In genomic region chr11:98750351-98751201, GRCm38 (mm10) we compare ENCODE assay signal across 9 mouse cellular contexts. TPM values are rescaled to one million over a fixed set of nuclear protein-coding genes. Genes with fewer than 3 reads are reported as not detected.
DNase-seq lines count a peak whose midpoint lies in the region; ATAC-seq and TF ChIP-seq lines count a peak whose summit lies in the region.
"Had no signal": no experiment of that assay in that cellular context is flagged by ENCODE, and none has a peak within 500 bp of the region (broad histone marks: within the 10 kb centered on the region; RNA-seq: fewer than 3 reads in every experiment).

No protein-coding gene starts in this region.

- peak overlapping the region; percentile 89 for H3K27ac ChIP-seq in cortical plate, adult 2 months (ENCODE audit: insufficient read depth, low read length)
- peak overlapping the region; percentile 93 for H3K27ac ChIP-seq in heart, adult 2 months
- H3K27ac ChIP-seq in kidney, adult 2 months (ENCODE audit: insufficient read depth, low read depth, low read length), result peak overlapping the region; percentile 37
- H3K27ac ChIP-seq in limb, embryonic 13.5 days, result peak overlapping the region; percentile 85
- peak overlapping the region; percentile 92 for H3K27ac ChIP-seq in midbrain, embryonic 14.5 days (replicated peaks; ENCODE audit: low read depth, low read length)
- H3K27ac ChIP-seq: macrophage had no signal

- peak; percentile 75 to 80 for DNase-seq in heart, adult 2 months
- DNase-seq in kidney, adult 2 months, result peak; percentile 91
- peak; percentile 91 for DNase-seq in midbrain, embryonic 14.5 days
- no peak for DNase-seq in embryo, embryonic 10 days (ENCODE audit: low spot score)

- H3K79me2 ChIP-seq in heart, adult 2 months (replicated peaks; ENCODE audit: control insufficient read depth, insufficient read depth, low read length), result peaks cover 4% of the 10 kb centered on the region

- H3K4me2 ChIP-seq in limb, embryonic 13.5 days (replicated peaks), result peak overlapping the region; percentile 59
- H3K4me2 ChIP-seq in midbrain, embryonic 14.5 days (ENCODE audit: low read length), result peak overlapping the region; percentile 73

- peak overlapping the region; percentile 76 for H3K4me3 ChIP-seq in megakaryocyte, embryonic 14.5 days (replicated peaks)
- H3K4me3 ChIP-seq in cortical plate, adult 2 months (ENCODE audit: insufficient read depth, low read length), result peak overlapping the region; percentile 13; the same call in 1 of the 2 replicates
- peak overlapping the region; percentile 11; the same call in 1 of the 2 replicates for H3K4me3 ChIP-seq in heart, adult 2 months
- H3K4me3 ChIP-seq in kidney, adult 2 months (ENCODE audit: insufficient read depth, low read depth, low read length), result peak overlapping the region; percentile 3; the same call in 1 of the 2 replicates
- no peak overlapping the region for H3K4me3 ChIP-seq in limb, embryonic 13.5 days
- 0 out of 2 replicates have a peak overlapping the region, but pooled peaks have one; percentile 3 for H3K4me3 ChIP-seq in midbrain, embryonic 14.5 days (replicated peaks; ENCODE audit: low read depth, low read length)

- H3K36me3 ChIP-seq in megakaryocyte, embryonic 14.5 days (replicated peaks; ENCODE audit: low read length), result peaks cover 44% of the 10 kb centered on the region
- peaks cover 8% of the 10 kb centered on the region for H3K36me3 ChIP-seq in heart, adult 2 months (ENCODE audit: control insufficient read depth, insufficient read depth, low read length)
- H3K36me3 ChIP-seq in kidney, adult 2 months (ENCODE audit: control insufficient read depth, insufficient read depth, low read length), result no peaks in the 10 kb centered on the region
- peaks cover 14% of the 10 kb centered on the region for H3K36me3 ChIP-seq in limb, embryonic 13.5 days
- H3K36me3 ChIP-seq in midbrain, embryonic 14.5 days (ENCODE audit: control insufficient read depth, insufficient read depth, low read length), result peaks cover 24% of the 10 kb centered on the region

- TF ChIP-seq EP300 in heart, adult 2 months (IDR thresholded peaks at IDR 0.05; ENCODE audit: insufficient read depth, low read depth, low read length), result peak; percentile 83; the same call in 1 of the 2 replicates

- H3K4me1 ChIP-seq in megakaryocyte, embryonic 14.5 days, result peaks cover 100% of the 10 kb centered on the region
- H3K4me1 ChIP-seq in cortical plate, adult 2 months (ENCODE audit: control insufficient read depth, insufficient read depth, low read length), result peaks cover 48% of the 10 kb centered on the region
- H3K4me1 ChIP-seq in heart, adult 2 months (ENCODE audit: control insufficient read depth, insufficient read depth, low read length), result peaks cover 61% of the 10 kb centered on the region
- peaks cover 85% of the 10 kb centered on the region for H3K4me1 ChIP-seq in kidney, adult 2 months (ENCODE audit: control insufficient read depth, insufficient read depth, low read length)
- peaks cover 92% of the 10 kb centered on the region for H3K4me1 ChIP-seq in limb, embryonic 13.5 days
- H3K4me1 ChIP-seq in midbrain, embryonic 14.5 days (ENCODE audit: control insufficient read depth, insufficient read depth, low read length), result peaks cover 78% of the 10 kb centered on the region

- H3K9ac ChIP-seq in heart, adult 2 months (ENCODE audit: low read depth, low read length), result peak overlapping the region; percentile 60
- peak overlapping the region; percentile 56 for H3K9ac ChIP-seq in limb, embryonic 13.5 days
- H3K9ac ChIP-seq in midbrain, embryonic 14.5 days (replicated peaks; ENCODE audit: low read length), result peak overlapping the region; percentile 4; the same call in 1 of the 2 replicates

- intact Hi-C loops in heart, adult 2 months (cut with DNase I), result loop anchor here (2.0 kb wide), 1 partner anchor 18 kb away; no protein-coding TSS in a partner anchor

- no peaks in the 10 kb centered on the region for H3K27me3 ChIP-seq in megakaryocyte, embryonic 14.5 days (replicated peaks)
- H3K27me3 ChIP-seq in heart, adult 2 months (ENCODE audit: control insufficient read depth, insufficient read depth, low read length), result no peaks in the 10 kb centered on the region
- H3K27me3 ChIP-seq in kidney, adult 2 months (replicated peaks; ENCODE audit: control insufficient read depth, insufficient read depth, low read length), result no peaks in the 10 kb centered on the region
- no peaks in the 10 kb centered on the region for H3K27me3 ChIP-seq in limb, embryonic 13.5 days
- H3K27me3 ChIP-seq in midbrain, embryonic 14.5 days (ENCODE audit: control insufficient read depth, insufficient read depth, low read length), result no peaks in the 10 kb centered on the region

- TF ChIP-seq POLR2A in cortical plate, adult 2 months (IDR thresholded peaks at IDR 0.05; ENCODE audit: extremely low read depth, insufficient read depth, low read length), result no peak
- TF ChIP-seq POLR2A in heart, adult 2 months (IDR thresholded peaks at IDR 0.05; ENCODE audit: insufficient read depth, low read depth, low read length), result no peak
- no peak for TF ChIP-seq POLR2A in kidney, adult 2 months (IDR thresholded peaks at IDR 0.05; ENCODE audit: low read depth, low read length)

- no peaks in the 10 kb centered on the region for H3K9me3 ChIP-seq in megakaryocyte, embryonic 14.5 days
- H3K9me3 ChIP-seq in limb, embryonic 13.5 days, result no peaks in the 10 kb centered on the region
- no peaks in the 10 kb centered on the region for H3K9me3 ChIP-seq in midbrain, embryonic 14.5 days (ENCODE audit: control insufficient read depth, low read length)

- no peak for TF ChIP-seq CTCF in cortical plate, adult 2 months (IDR thresholded peaks at IDR 0.05; ENCODE audit: extremely low read depth, insufficient read depth, low read length)
- no peak for TF ChIP-seq CTCF in heart, adult 2 months (IDR thresholded peaks at IDR 0.05)
- TF ChIP-seq CTCF in kidney, adult 2 months (conservative IDR thresholded peaks at IDR 0.05; ENCODE audit: insufficient read depth, insufficient read length, low read depth, low read length), result no peak

- WGBS in heart, adult 2 months, result 10% methylated on average over 16 of the region's 17 CpGs
- 6% methylated on average over 16 of the region's 17 CpGs for WGBS in kidney, adult 2 months
- WGBS in limb, embryonic 13.5 days, result 28% methylated on average over 17 of the region's 17 CpGs
- WGBS in midbrain, embryonic 14.5 days, result 13% methylated on average over 17 of the region's 17 CpGs

- ATAC-seq in megakaryocyte, adult 5-6 weeks (ENCODE audit: poor library complexity, severe bottlenecking), result no peak
- no peak; the same call in 1 of the 2 replicates for ATAC-seq in limb, embryonic 13.5 days (ENCODE audit: low FRiP score, low read depth)
- peak; percentile 44 for ATAC-seq in midbrain, embryonic 14.5 days (ENCODE audit: low FRiP score, low TSS enrichment)

RNA-seq across cellular contexts. Expression of gene Thra, which starts 10.1 kb away (rescaled TPM):
- polyA plus RNA-seq in megakaryocyte, embryonic 14.5 days (2012; ENCODE audit: insufficient read depth, low replicate concordance), result 37.6 and 38.9 TPM in 2 replicates
- 10.0 and 11.6 TPM in 2 replicates for total RNA-seq in megakaryocyte, adult 5-6 weeks (2015)
- total RNA-seq in megakaryocyte, adult 5-6 weeks (2017), result 8.0 and 9.0 TPM in 2 replicates
- polyA plus RNA-seq in cortical plate, adult 2 months (2012; rRNA removed), result 721 and 771 TPM in 2 replicates
- 100 to 1,000 TPM; 103 to 105 TPM for total RNA-seq in heart, adult 2 months (2021)
- 89.4 and 104 TPM in 2 replicates for polyA plus RNA-seq in heart, adult 2 months (2012; rRNA removed)
- polyA plus RNA-seq in kidney, adult 2 months (2012; rRNA removed), result 92.7 and 97.2 TPM in 2 replicates
- polyA plus RNA-seq in limb, embryonic 13.5 days (2015; fragmentation: Nextera tagmentation; extraction: Ambion mirVana), result 34.1 and 34.3 TPM in 2 replicates
- 175 and 194 TPM in 2 replicates for polyA plus RNA-seq in midbrain, embryonic 14.5 days (2014; fragmentation: Nextera tagmentation; extraction: Ambion mirVana)

RNA-seq across cellular contexts. Expression of gene Med24, which starts 21.3 kb away (rescaled TPM):
- 40.2 and 55.7 TPM in 2 replicates for polyA plus RNA-seq in megakaryocyte, embryonic 14.5 days (2012; ENCODE audit: insufficient read depth, low replicate concordance)
- total RNA-seq in megakaryocyte, adult 5-6 weeks (2015), result 17.9 and 21.5 TPM in 2 replicates
- total RNA-seq in megakaryocyte, adult 5-6 weeks (2017), result 22.6 and 31.3 TPM in 2 replicates
- polyA plus RNA-seq in cortical plate, adult 2 months (2012; rRNA removed), result 127 and 144 TPM in 2 replicates
- 10 to 100 TPM; 41.6 to 48.1 TPM for total RNA-seq in heart, adult 2 months (2021)
- 54.5 and 65.2 TPM in 2 replicates for polyA plus RNA-seq in heart, adult 2 months (2012; rRNA removed)
- 45.3 and 54.1 TPM in 2 replicates for polyA plus RNA-seq in kidney, adult 2 months (2012; rRNA removed)
- polyA plus RNA-seq in limb, embryonic 13.5 days (2015; fragmentation: Nextera tagmentation; extraction: Ambion mirVana), result 56.0 and 61.0 TPM in 2 replicates
- 65.7 and 81.1 TPM in 2 replicates for polyA plus RNA-seq in midbrain, embryonic 14.5 days (2014; fragmentation: Nextera tagmentation; extraction: Ambion mirVana)

RNA-seq across cellular contexts. Expression of gene Nr1d1, which starts 24.6 kb away (rescaled TPM):
- polyA plus RNA-seq in megakaryocyte, embryonic 14.5 days (2012; ENCODE audit: insufficient read depth, low replicate concordance), result 5.6 and 22.1 TPM in 2 replicates
- 0.11 and 0.25 TPM in 2 replicates for total RNA-seq in megakaryocyte, adult 5-6 weeks (2015)
- total RNA-seq in megakaryocyte, adult 5-6 weeks (2017), result 0.12 and 0.37 TPM in 2 replicates
- polyA plus RNA-seq in cortical plate, adult 2 months (2012; rRNA removed), result 153 and 156 TPM in 2 replicates
- total RNA-seq in heart, adult 2 months (2021), result 100 to 1,000 TPM in 1 of 2 experiments, 10 to 100 TPM in 1; 35.5 to 111 TPM
- 190 and 208 TPM in 2 replicates for polyA plus RNA-seq in heart, adult 2 months (2012; rRNA removed)
- 140 and 155 TPM in 2 replicates for polyA plus RNA-seq in kidney, adult 2 months (2012; rRNA removed)
- polyA plus RNA-seq in limb, embryonic 13.5 days (2015; fragmentation: Nextera tagmentation; extraction: Ambion mirVana), result 0.93 and 1.1 TPM in 2 replicates
- polyA plus RNA-seq in midbrain, embryonic 14.5 days (2014; fragmentation: Nextera tagmentation; extraction: Ambion mirVana), result 3.0 TPM in 2 replicates

RNA-seq across cellular contexts. Expression of gene Msl1, which starts 44.7 kb away (rescaled TPM):
- polyA plus RNA-seq in megakaryocyte, embryonic 14.5 days (2012; ENCODE audit: insufficient read depth, low replicate concordance), result 30.0 and 46.8 TPM in 2 replicates
- 73.7 and 74.9 TPM in 2 replicates for total RNA-seq in megakaryocyte, adult 5-6 weeks (2015)
- 111 and 119 TPM in 2 replicates for total RNA-seq in megakaryocyte, adult 5-6 weeks (2017)
- 119 and 131 TPM in 2 replicates for polyA plus RNA-seq in cortical plate, adult 2 months (2012; rRNA removed)
- 10 to 100 TPM; 68.9 to 75.3 TPM for total RNA-seq in heart, adult 2 months (2021)
- polyA plus RNA-seq in heart, adult 2 months (2012; rRNA removed), result 21.9 and 44.4 TPM in 2 replicates
- polyA plus RNA-seq in kidney, adult 2 months (2012; rRNA removed), result 23.5 and 24.5 TPM in 2 replicates
- polyA plus RNA-seq in limb, embryonic 13.5 days (2015; fragmentation: Nextera tagmentation; extraction: Ambion mirVana), result 28.9 and 29.2 TPM in 2 replicates
- polyA plus RNA-seq in midbrain, embryonic 14.5 days (2014; fragmentation: Nextera tagmentation; extraction: Ambion mirVana), result 25.0 and 35.9 TPM in 2 replicates

RNA-seq across cellular contexts. Expression of gene Csf3, which starts 49.5 kb away (rescaled TPM):
- not detected in 2 replicates for polyA plus RNA-seq in megakaryocyte, embryonic 14.5 days (2012; ENCODE audit: insufficient read depth, low replicate concordance)
- not detected in 2 replicates for total RNA-seq in megakaryocyte, adult 5-6 weeks (2015)
- not detected in 2 replicates for total RNA-seq in megakaryocyte, adult 5-6 weeks (2017)
- 0.08 TPM in 1 of 2 replicates, not detected in the other for polyA plus RNA-seq in cortical plate, adult 2 months (2012; rRNA removed)
- not detected for total RNA-seq in heart, adult 2 months (2021)
- polyA plus RNA-seq in heart, adult 2 months (2012; rRNA removed), result not detected in 2 replicates
- polyA plus RNA-seq in kidney, adult 2 months (2012; rRNA removed), result not detected in 2 replicates
- not detected in 2 replicates for polyA plus RNA-seq in limb, embryonic 13.5 days (2015; fragmentation: Nextera tagmentation; extraction: Ambion mirVana)
- polyA plus RNA-seq in midbrain, embryonic 14.5 days (2014; fragmentation: Nextera tagmentation; extraction: Ambion mirVana), result not detected in 2 replicates
- polyA plus RNA-seq: macrophage had no signal

Comparison
In these comparisons a context has a peak if more than half of its experiments do, and no peak if none do; other contexts are left out.
1. H3K27ac ChIP-seq: peak in every context shown above with its lines; median percentile 93 in heart, adult 2 months; 92 in midbrain, embryonic 14.5 days; 89 in cortical plate, adult 2 months; 85 in limb, embryonic 13.5 days; 37 in kidney, adult 2 months.
2. H3K9ac ChIP-seq: peak in every context shown above with its lines; median percentile 60 in heart, adult 2 months; 56 in limb, embryonic 13.5 days; 4 in midbrain, embryonic 14.5 days.